In the genomic region with DNA sequence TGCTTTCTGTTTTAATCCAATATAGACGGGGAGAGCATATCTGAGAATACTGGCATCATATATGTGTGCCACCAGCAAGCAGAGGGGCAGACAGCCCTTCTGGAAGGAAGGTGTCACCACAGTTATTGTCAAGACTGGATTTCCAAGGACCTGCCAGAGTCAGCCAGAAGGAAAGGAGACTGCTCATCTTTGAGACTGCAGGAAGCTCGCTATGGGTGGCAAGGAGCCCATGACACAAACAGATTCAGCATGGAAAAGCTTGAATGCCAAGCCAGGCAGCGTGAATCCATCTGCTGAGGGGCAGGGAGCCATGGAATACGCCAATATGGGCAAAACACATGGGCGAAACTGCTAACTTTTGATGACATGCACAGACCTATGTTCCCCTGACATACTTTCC, we compare ENCODE assay signal across 18 mouse cellular contexts. TPM values are rescaled to one million over a fixed set of nuclear protein-coding genes. Genes with fewer than 3 reads are reported as not detected.
DNase-seq lines count a peak whose midpoint lies in the region; TF ChIP-seq lines count a peak whose summit lies in the region.
"Had no signal": no experiment of that assay in that cellular context is flagged by ENCODE, and none has a peak within 500 bp of the region (broad histone marks: within the 10 kb centered on the region; RNA-seq: fewer than 3 reads in every experiment).

No protein-coding gene starts in this region.

- no peak overlapping the region for H3K4me3 ChIP-seq in layer of hippocampus, adult 2 months
- H3K4me3 ChIP-seq: hindbrain, embryonic 10.5 days; left cerebral cortex, adult 2 months; limb, embryonic 15.5 days; midbrain, embryonic 12.5 days had no signal

- TF ChIP-seq CTCF in layer of hippocampus, adult 2 months (conservative IDR thresholded peaks at IDR 0.05) = no peak

- intact Hi-C loops in heart, postnatal 14 days (cut with DNase I) = no loop called here

- no peak overlapping the region for H3K27ac ChIP-seq in layer of hippocampus, adult 2 months
- H3K27ac ChIP-seq: hindbrain, embryonic 10.5 days; left cerebral cortex, adult 2 months; limb, embryonic 15.5 days; midbrain, embryonic 12.5 days had no signal

- peak; percentile 8 to 28 for DNase-seq in layer of hippocampus, adult 2 months (ENCODE audit: low spot score in 2 of 2)
- no peak for DNase-seq in layer of hippocampus, adult 9-10 months (ENCODE audit: low spot score)
- DNase-seq in brain, adult 2 months (ENCODE audit: low read depth, low spot score) = peak; percentile 97
- peak; percentile 86 for DNase-seq in cerebellum, adult 11 months
- peak; percentile 87 to 92 for DNase-seq in cerebellum, postnatal 25 days
- DNase-seq in heart, postnatal 14 days = no peak
- DNase-seq in heart, adult 18-20 months = no peak
- DNase-seq in retina, embryonic 14.5 days (ENCODE audit: low spot score) = no peak
- DNase-seq: adrenal gland, adult 8-10 months; embryo, embryonic 11 days; kidney, postnatal 10 days; lung, adult 18-20 months; lung, postnatal 4 days; thymus, adult 2 months had no signal

RNA-seq across cellular contexts. Expression of a gene that starts 6.9 kb away (rescaled TPM):
- total RNA-seq in layer of hippocampus, adult 2 months (2021) = 1 to 10 TPM; 5.5 to 7.8 TPM
- 10 to 100 TPM; 18.0 to 18.4 TPM for total RNA-seq in heart, postnatal 14 days (2021)
- 10 to 100 TPM; 12.7 to 18.0 TPM for total RNA-seq in heart, adult 18-20 months (2021)

RNA-seq across cellular contexts. Expression of a gene that starts 44.1 kb away (rescaled TPM):
- 10 to 100 TPM; 11.5 to 12.6 TPM for total RNA-seq in layer of hippocampus, adult 2 months (2021)
- 10 to 100 TPM in 1 of 2 experiments, 1 to 10 TPM in 1; 9.5 to 10.1 TPM for total RNA-seq in heart, postnatal 14 days (2021)
- total RNA-seq in heart, adult 18-20 months (2021) = 10 to 100 TPM in 1 of 2 experiments, 1 to 10 TPM in 1; 9.3 to 10.8 TPM

Comparison
In these comparisons a context has a peak if more than half of its experiments do, and no peak if none do; other contexts are left out.
1. DNase-seq: peak in layer of hippocampus, adult 2 months (2 of 2), brain, adult 2 months (single experiment), cerebellum, adult 11 months (single experiment) and cerebellum, postnatal 25 days (2 of 2); none in layer of hippocampus, adult 9-10 months (single experiment), heart, postnatal 14 days (0 of 2), heart, adult 18-20 months (0 of 2) and retina, embryonic 14.5 days (single experiment).